Mouse (Mus musculus) macrophage (primary cell): ENCODE measurements around the gene Spen. TPM values are rescaled to one million over a fixed set of nuclear protein-coding genes. Genes with fewer than 3 reads are reported as not detected.
A peak's percentile ranks its signal among the peaks of the same experiment; 100 is the strongest.

Source experiments
- H3K27ac ChIP-seq: fragments of 350-480 bp; formaldehyde crosslinking; 2 replicates; pipeline ENCODE4 v1.9.0; 2021
- H3K36me3 ChIP-seq: fragments of 350-480 bp; formaldehyde crosslinking; 2 replicates; pipeline ENCODE4 v1.9.0; 2021; ENCODE audit errors: inconsistent target
- H3K4me3 ChIP-seq: fragments of 350-480 bp; formaldehyde crosslinking; 2 replicates; pipeline ENCODE4 v1.9.0; 2021; ENCODE audit errors: inconsistent target
- H3K79me2 ChIP-seq: fragments of 350-480 bp; formaldehyde crosslinking; 2 replicates; pipeline ENCODE4 v1.9.0; 2021; ENCODE audit errors: inconsistent target
- WGBS: methylation state at CpG from one replicate; pipeline ENCODE4 v1.1.7; 2026; ENCODE audit warnings: inconsistent platforms; ENCODE audit not compliant: missing documents; 5-methylcytosine and 5-hydroxymethylcytosine counted together
- polyA plus RNA-seq: library from polyadenylated mRNA; stranded (reverse); fragments of 250-400 nt; gene quantifications from 3 replicates; pipeline ENCODE4 v1.2.4, GENCODE M21; 2018; ENCODE audit warnings: inconsistent platforms

Gene Spen
- polyA plus RNA-seq, 1 experiment from 2014 or later = 31.4 TPM

GRCm38 (mm10) chr4:141546334-141547200 lies 8.2 kb upstream of the Spen start:
- Histone ChIP-seq H3K4me3 (peak overlapping the region; percentile 71), H3K27ac (peak overlapping the region; percentile 98), H3K36me3 (no peaks in the 10 kb centered on the region), H3K79me2 (no peaks in the 10 kb centered on the region; the same call in 1 of the 2 replicates)
- under 1% methylated on average over 82 of the region's 98 CpGs for WGBS

GRCm38 (mm10) chr4:141545743-141546333 lies 7.4 kb upstream of the Spen start:
- Histone ChIP-seq H3K79me2 (no peaks in the 10 kb centered on the region; the same call in 1 of the 2 replicates), H3K4me3 (peak overlapping the region; percentile 71), H3K36me3 (no peaks in the 10 kb centered on the region), H3K27ac (peak overlapping the region; percentile 98)
- 4% methylated on average over 21 of the region's 56 CpGs for WGBS

GRCm38 (mm10) chr4:141545071-141545742 lies 6.8 kb upstream of the Spen start:
- H3K36me3 ChIP-seq = no peaks in the 10 kb centered on the region
- H3K79me2 ChIP-seq = no peaks in the 10 kb centered on the region; the same call in 1 of the 2 replicates
- peak overlapping the region; percentile 42 for H3K4me3 ChIP-seq
- WGBS = 1% methylated on average over 41 of the region's 45 CpGs
- peak overlapping the region; percentile 75 for H3K27ac ChIP-seq

- Histone ChIP-seq H3K79me2 (no peaks in the 10 kb centered on the region; the same call in 1 of the 2 replicates), H3K4me3 (peak overlapping the region; percentile 42; the same call in 1 of the 2 replicates), H3K36me3 (no peaks in the 10 kb centered on the region), H3K27ac (peak overlapping the region; percentile 75; the same call in 1 of the 2 replicates)
- WGBS = 65% methylated on average over 2 of the region's 2 CpGs
These were observed 6.1 kb upstream of the Spen start for GRCm38 (mm10) chr4:141544536-141544935.

GRCm38 (mm10) chr4:141543593-141543992 lies 5.2 kb upstream of the Spen start:
- Histone ChIP-seq H3K79me2 (no peaks in the 10 kb centered on the region; the same call in 1 of the 2 replicates), H3K27ac (no peak overlapping the region), H3K36me3 (no peaks in the 10 kb centered on the region), H3K4me3 (no peak overlapping the region)
- WGBS = 95% methylated on average over 3 of the region's 3 CpGs

- Histone ChIP-seq H3K4me3 (no peak overlapping the region), H3K79me2 (peaks cover 7% of the 10 kb centered on the region), H3K27ac (no peak overlapping the region), H3K36me3 (no peaks in the 10 kb centered on the region)
- WGBS = 94% methylated on average over 7 of the region's 7 CpGs
These were observed 3.5 kb upstream of the Spen start for GRCm38 (mm10) chr4:141541851-141542250.

GRCm38 (mm10) chr4:141540844-141541243 lies 2.4 kb upstream of the Spen start:
- Histone ChIP-seq H3K79me2 (peaks cover 17% of the 10 kb centered on the region), H3K4me3 (no peak overlapping the region; the same call in 1 of the 2 replicates), H3K27ac (peak overlapping the region; percentile 79), H3K36me3 (no peaks in the 10 kb centered on the region)
- 0% methylated on average over 3 of the region's 3 CpGs for WGBS

- peak overlapping the region; percentile 31 for H3K4me3 ChIP-seq
- no peaks in the 10 kb centered on the region for H3K36me3 ChIP-seq
- WGBS = 36% methylated on average over 12 of the region's 12 CpGs
- peak overlapping the region; percentile 84 for H3K27ac ChIP-seq
- peaks cover 33% of the 10 kb centered on the region for H3K79me2 ChIP-seq
These were observed 893 bp upstream of the Spen start for GRCm38 (mm10) chr4:141539213-141539767.

- Histone ChIP-seq H3K79me2 (peaks cover 47% of the 10 kb centered on the region), H3K4me3 (peak overlapping the region; percentile 67), H3K27ac (peak overlapping the region; percentile 25), H3K36me3 (no peaks in the 10 kb centered on the region)
- WGBS = under 1% methylated on average over 81 of the region's 101 CpGs
These were observed 540 bp downstream of the Spen start for GRCm38 (mm10) chr4:141537706-141538407.

GRCm38 (mm10) chr4:141537226-141537610 lies 1.2 kb downstream of the Spen start:
- Histone ChIP-seq H3K4me3 (peak overlapping the region; percentile 67), H3K36me3 (no peaks in the 10 kb centered on the region), H3K79me2 (peaks cover 53% of the 10 kb centered on the region), H3K27ac (peak overlapping the region; percentile 25)
- whole genome bisulfite sequencing = under 1% methylated on average over 14 of the region's 14 CpGs

- peak overlapping the region; percentile 25 for H3K27ac ChIP-seq
- WGBS = 2% methylated on average over 61 of the region's 61 CpGs
These were observed 1.8 kb downstream of the Spen start for GRCm38 (mm10) chr4:141536291-141537225.

GRCm38 (mm10) chr4:141534947-141535680 lies 3.3 kb downstream of the Spen start:
- H3K4me3 ChIP-seq = peak overlapping the region; percentile 67; the same call in 1 of the 2 replicates
- 0 out of 2 replicates have a peak, but pooled peaks cover 2% of the 10 kb centered on the region for H3K36me3 ChIP-seq
- H3K79me2 ChIP-seq = peaks cover 74% of the 10 kb centered on the region
- H3K27ac ChIP-seq = no peak overlapping the region
- 39% methylated on average over 8 of the region's 11 CpGs for WGBS

More at GRCm38 (mm10) chr4:141536291-141537225, 1.8 kb downstream of the Spen start:
- Histone ChIP-seq H3K4me3 (peak overlapping the region; percentile 67), H3K79me2 (peaks cover 60% of the 10 kb centered on the region), H3K36me3 (no peaks in the 10 kb centered on the region)
